Mouse (Mus musculus): ENCODE results near the gene Hacd3. TPM values are rescaled to one million over a fixed set of nuclear protein-coding genes. Genes with fewer than 3 reads are reported as not detected.

Gene Hacd3
- polyA plus RNA-seq, 1 experiment from 2014 or later = 108 TPM

DNA sequence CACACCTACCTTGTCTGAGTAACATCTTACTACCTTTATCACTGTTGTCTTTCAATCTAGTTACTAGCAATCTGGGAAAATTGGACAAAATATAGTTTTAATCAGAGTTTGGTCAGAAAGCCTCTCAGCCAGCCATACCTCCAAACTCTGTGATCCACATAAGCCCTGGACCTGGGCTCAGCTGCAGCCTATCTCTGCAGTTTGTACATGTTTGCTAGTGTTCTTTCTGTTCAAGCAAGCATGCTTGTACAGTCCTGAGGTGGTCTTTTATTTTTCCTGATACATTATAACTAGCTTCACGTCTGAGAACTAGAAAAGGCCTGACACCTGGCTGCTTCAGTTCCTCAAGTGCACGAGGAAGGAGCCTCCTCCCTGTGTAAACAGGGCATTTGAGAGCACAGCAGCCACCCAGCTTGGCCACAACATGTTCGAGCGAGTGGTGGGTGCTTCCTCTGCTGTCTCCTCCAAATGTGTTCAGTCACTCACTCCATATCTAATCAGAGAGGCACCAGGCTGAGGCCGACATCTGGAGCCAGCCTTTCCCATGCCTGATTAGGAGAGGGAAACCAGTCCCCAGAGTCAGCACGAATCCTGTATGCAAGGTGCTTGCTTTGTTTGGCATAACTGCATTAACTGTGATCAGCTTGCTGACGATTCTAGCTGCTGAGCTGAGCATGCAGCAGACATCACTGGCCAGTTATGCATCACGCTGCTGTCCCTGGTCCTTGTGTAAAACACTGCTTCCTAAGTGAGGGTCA, 36.3 kb downstream of the Hacd3 start:
- Histone ChIP-seq H3K9me3 (no peaks in the 10 kb centered on the region), H3K36me3 (peaks cover 91% of the 10 kb centered on the region), H3K4me1 (no peaks in the 10 kb centered on the region), H3K27ac (no peak overlapping the region), H3K4me3 (no peak overlapping the region), H3K9ac (no peak overlapping the region), H3K4me2 (replicated peaks) (no peak overlapping the region), H3K27me3 (no peaks in the 10 kb centered on the region)
- WGBS = 81% methylated on average over 8 of the region's 8 CpGs
- no peak for ATAC-seq (ENCODE audit: insufficient number of reproducible peaks, insufficient read depth, low FRiP score, low TSS enrichment)

DNA sequence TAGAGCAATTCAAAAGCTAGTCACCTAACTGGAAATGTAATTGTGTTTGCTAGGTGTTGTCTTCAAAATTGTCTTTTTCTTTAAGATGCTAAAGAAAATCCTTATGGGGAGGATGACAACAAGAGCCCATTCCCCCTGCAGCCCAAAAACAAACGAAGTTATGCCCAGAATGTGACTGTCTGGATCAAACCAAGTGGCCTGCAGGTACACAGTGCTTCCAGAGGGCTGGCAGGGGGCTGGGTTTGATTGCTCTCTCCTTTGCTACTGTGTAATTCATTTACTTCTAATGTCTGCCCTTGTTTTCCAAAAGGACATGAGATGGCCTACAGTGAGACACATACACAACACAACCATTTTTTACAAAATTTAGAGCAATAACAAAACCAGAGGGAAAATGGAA, 39.6 kb downstream of the Hacd3 start:
- no peak overlapping the region for H3K9ac ChIP-seq
- peaks cover 95% of the 10 kb centered on the region for H3K36me3 ChIP-seq
- H3K27ac ChIP-seq = no peak overlapping the region
- no peak overlapping the region for H3K4me2 ChIP-seq (replicated peaks)
- no peak for ATAC-seq (ENCODE audit: insufficient number of reproducible peaks, insufficient read depth, low FRiP score, low TSS enrichment)
- no peak overlapping the region for H3K4me3 ChIP-seq
- no peaks in the 10 kb centered on the region for H3K4me1 ChIP-seq
- WGBS = 76% methylated on average over 1 of the region's 1 CpGs
- H3K9me3 ChIP-seq = no peaks in the 10 kb centered on the region
- no peaks in the 10 kb centered on the region for H3K27me3 ChIP-seq

DNA sequence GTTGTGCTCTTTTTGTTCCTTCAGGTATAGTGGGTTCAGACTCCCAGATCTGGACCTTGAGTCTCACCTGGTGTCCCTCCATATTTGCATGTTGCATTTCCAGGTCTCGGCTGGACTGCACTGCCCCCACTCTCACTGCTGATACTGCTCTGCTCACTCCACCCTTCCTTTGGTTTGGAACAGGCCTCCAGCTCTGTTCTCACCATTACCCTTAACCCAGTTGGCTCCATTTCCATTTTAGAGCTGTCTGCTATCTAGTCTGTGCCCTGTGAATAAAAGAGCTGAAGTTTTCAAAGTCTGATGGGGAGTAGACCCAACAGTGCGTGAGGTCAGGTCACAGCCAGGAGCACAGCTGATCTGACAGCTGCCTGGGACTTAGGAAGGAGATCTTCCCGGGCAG, 40.9 kb downstream of the Hacd3 start:
- no peaks in the 10 kb centered on the region for H3K4me1 ChIP-seq
- no peaks in the 10 kb centered on the region for H3K27me3 ChIP-seq
- H3K9ac ChIP-seq = no peak overlapping the region
- peaks cover 96% of the 10 kb centered on the region for H3K36me3 ChIP-seq
- H3K4me3 ChIP-seq = no peak overlapping the region
- H3K27ac ChIP-seq = no peak overlapping the region
- ATAC-seq (ENCODE audit: insufficient number of reproducible peaks, insufficient read depth, low FRiP score, low TSS enrichment) = no peak
- H3K9me3 ChIP-seq = no peaks in the 10 kb centered on the region
- H3K4me2 ChIP-seq (replicated peaks) = no peak overlapping the region
- 80% methylated on average over 3 of the region's 3 CpGs for WGBS

DNA sequence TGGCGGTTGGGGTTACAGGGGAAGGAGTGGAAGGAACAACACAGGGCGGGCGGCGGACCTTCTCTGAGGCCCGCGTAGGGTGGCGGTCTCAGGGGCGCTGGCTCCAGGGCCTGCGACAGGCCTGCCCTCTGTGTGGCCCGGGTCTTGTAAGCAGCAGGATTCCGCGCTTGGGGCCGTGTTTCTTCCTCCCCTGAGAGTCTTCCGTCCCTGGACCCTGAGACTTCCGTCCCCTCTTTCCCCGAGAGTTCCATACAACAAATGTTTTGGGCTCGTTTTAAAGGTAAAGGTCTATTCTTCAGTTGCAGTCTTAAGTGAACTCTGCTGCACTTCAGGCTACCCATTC, 60.5 kb downstream of the Hacd3 start:
- Histone ChIP-seq H3K27ac (peak overlapping the region; percentile 85), H3K4me1 (peaks cover 19% of the 10 kb centered on the region), H3K9me3 (no peaks in the 10 kb centered on the region), H3K9ac (peak overlapping the region; percentile 87), H3K36me3 (peaks cover 23% of the 10 kb centered on the region), H3K4me2 (replicated peaks) (peak overlapping the region; percentile 66), H3K27me3 (no peaks in the 10 kb centered on the region), H3K4me3 (peak overlapping the region; percentile 75)
- WGBS = under 1% methylated on average over 17 of the region's 17 CpGs
- peak; percentile 62 for ATAC-seq (ENCODE audit: insufficient number of reproducible peaks, insufficient read depth, low FRiP score, low TSS enrichment)

DNA sequence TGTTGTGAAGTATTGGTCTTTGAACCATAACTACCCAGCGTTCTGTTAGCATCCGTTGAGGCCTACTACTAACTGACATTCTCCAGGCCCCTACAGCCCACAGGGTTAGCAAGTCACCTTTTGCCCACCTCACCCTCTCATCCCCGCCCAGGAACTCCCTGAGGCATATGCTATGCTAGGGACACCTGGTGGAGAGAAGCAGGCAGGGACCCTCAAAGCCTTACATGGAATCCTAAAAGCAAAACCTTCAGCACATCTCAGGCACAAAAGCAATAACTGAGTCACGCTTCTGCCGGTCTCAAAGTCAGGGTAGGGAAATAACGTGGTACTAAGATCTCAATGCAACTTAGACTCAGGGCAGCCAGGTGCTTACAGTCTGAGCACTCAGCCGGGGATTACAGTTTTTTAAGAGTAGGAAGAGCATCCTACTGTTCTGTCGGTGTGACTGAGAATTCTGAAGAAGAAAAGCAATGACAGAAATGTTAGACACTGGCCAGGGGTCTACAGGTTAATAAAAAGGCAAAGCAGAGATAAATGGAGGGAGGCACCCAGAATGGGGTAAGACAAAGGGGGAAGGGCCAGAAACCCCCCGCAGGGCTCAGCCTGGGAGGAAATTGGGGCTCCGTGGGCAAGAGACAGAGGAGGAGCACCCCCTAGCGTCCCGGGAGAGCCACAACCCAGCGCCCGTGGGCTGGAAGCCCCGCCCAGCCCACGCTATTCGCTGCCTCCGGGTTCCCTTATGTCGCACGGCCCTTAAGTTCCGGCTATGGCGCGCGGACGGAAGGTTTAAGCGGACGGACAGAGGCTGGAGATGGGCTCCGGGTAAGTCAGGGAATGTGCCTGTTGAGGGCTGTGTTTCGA, 61.1 kb downstream of the Hacd3 start, which contains the start of gene Ints14:
Ints14 (plus strand) TSS at position 789 of the 861 bp plus-strand sequence.
- H3K9me3 ChIP-seq = no peaks in the 10 kb centered on the region
- peak within 1 kb of the TSS; percentile 66 for H3K4me2 ChIP-seq (replicated peaks)
- 5% methylated on average over 29 of the region's 29 CpGs for WGBS
- peaks cover 19% of the 10 kb centered on the region for H3K4me1 ChIP-seq
- peak within 1 kb of the TSS; percentile 85 for H3K27ac ChIP-seq
- H3K36me3 ChIP-seq = peaks cover 17% of the 10 kb centered on the region
- no peaks in the 10 kb centered on the region for H3K27me3 ChIP-seq
- H3K9ac ChIP-seq = peak within 1 kb of the TSS; percentile 87
- ATAC-seq (ENCODE audit: insufficient number of reproducible peaks, insufficient read depth, low FRiP score, low TSS enrichment) = peak; percentile 91
- H3K4me3 ChIP-seq = peak within 1 kb of the TSS; percentile 75

DNA sequence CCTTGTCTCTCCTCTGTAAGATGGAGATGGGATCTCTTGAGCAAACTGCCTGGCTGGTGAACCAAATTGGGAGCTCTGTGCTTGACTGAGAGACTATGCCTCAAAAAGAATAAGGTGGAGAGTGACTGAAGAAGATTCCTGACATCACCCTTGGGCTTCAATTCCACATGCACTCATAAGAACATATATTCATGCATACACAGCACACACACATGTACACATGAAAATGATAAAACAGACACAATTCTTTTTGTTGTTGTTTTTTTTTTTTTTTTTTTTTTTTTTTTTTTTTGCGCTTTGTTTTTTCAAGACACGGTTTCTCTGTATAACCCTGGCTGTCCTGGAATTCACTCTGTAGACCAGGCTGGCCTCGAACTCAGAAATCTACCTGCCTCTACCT, 64.2 kb downstream of the Hacd3 start:
- no peak for ATAC-seq (ENCODE audit: insufficient number of reproducible peaks, insufficient read depth, low FRiP score, low TSS enrichment)

DNA sequence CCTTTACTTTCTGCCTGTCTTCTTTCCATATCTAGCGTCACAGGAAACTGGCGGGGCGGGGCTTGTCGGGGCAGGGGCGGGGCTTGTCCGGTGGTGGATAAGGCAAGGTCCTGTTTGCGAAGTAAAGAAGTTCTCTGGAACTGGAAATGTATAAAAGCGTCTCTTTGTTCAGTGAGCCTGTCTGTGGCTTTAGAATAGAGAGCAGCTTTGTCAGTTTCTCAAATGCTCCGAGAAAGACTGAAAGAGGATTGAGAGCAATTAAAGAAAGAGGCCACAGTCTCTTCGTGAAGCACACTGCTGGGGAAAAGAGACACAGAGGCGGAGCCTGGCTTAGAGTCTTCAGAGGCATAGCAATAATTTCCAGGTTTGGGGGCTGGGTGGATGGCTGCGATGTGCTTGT, 65.2 kb downstream of the Hacd3 start:
- H3K36me3 ChIP-seq = no peaks in the 10 kb centered on the region

More for the DNA sequence above, 64.2 kb downstream of the Hacd3 start:
- no peak overlapping the region for H3K4me3 ChIP-seq
- H3K4me1 ChIP-seq = peaks cover 19% of the 10 kb centered on the region
- WGBS = 84% methylated on average over 3 of the region's 3 CpGs
- H3K36me3 ChIP-seq = no peaks in the 10 kb centered on the region
- no peak overlapping the region for H3K9ac ChIP-seq
- no peak overlapping the region for H3K4me2 ChIP-seq (replicated peaks)
- no peak overlapping the region for H3K27ac ChIP-seq
- H3K9me3 ChIP-seq = no peaks in the 10 kb centered on the region
- peaks cover 5% of the 10 kb centered on the region for H3K27me3 ChIP-seq

DNA sequence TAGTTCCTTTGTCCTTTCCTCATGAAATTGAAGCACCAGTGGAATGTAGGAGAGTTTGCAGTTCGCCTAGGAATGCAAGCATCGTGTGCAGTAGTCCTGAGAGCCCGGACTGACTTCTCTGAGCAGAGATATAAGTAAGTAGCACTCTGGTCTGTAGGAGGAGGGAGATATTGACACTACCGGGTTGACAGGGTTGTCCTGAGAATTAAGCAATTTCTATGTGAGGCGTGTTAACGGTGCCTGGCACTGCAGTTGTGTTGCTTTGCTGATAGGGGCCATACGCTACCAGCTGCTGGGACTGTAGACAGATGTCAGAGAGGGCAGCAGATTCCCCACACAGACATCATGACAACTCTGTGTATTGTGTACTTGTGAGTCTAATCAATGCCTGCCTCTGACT, 68.3 kb downstream of the Hacd3 start:
- WGBS = 76% methylated on average over 7 of the region's 7 CpGs
- Histone ChIP-seq H3K9me3 (no peaks in the 10 kb centered on the region), H3K4me3 (no peak overlapping the region), H3K4me2 (replicated peaks) (no peak overlapping the region), H3K36me3 (no peaks in the 10 kb centered on the region), H3K27ac (no peak overlapping the region), H3K4me1 (0 out of 2 replicates have a peak, but pooled peaks cover 6% of the 10 kb centered on the region), H3K9ac (no peak overlapping the region), H3K27me3 (peaks cover 22% of the 10 kb centered on the region)
- no peak for ATAC-seq (ENCODE audit: insufficient number of reproducible peaks, insufficient read depth, low FRiP score, low TSS enrichment)

More for the DNA sequence above, 65.2 kb downstream of the Hacd3 start:
- no peak for ATAC-seq (ENCODE audit: insufficient number of reproducible peaks, insufficient read depth, low FRiP score, low TSS enrichment)
- WGBS = 12% methylated on average over 12 of the region's 12 CpGs
- H3K27me3 ChIP-seq = peaks cover 9% of the 10 kb centered on the region
- peaks cover 13% of the 10 kb centered on the region; the same call in 1 of the 2 replicates for H3K4me1 ChIP-seq
- H3K27ac ChIP-seq = no peak overlapping the region
- H3K4me2 ChIP-seq (replicated peaks) = peak overlapping the region; percentile 26
- no peak overlapping the region for H3K4me3 ChIP-seq
- no peaks in the 10 kb centered on the region for H3K9me3 ChIP-seq
- H3K9ac ChIP-seq = no peak overlapping the region

DNA sequence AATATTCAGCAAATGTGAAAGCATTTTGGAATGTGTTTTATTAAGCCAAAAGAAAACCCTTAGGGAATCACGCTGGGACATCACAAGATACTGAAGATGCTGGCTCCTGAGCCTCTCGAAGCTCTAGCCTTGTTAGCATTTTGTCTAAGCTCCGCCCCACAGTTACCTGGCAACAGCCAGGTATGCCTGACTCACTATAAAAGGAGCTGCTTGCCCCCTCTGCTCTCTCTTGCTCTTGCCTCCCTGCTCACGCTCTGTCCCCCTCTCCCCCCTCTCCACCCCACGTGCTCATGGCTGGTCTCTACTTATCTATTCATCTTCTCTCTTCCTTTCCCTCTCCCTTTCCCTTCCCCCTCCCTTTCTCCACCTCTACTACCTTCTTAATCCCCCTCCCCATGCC, 69.4 kb downstream of the Hacd3 start:
- no peak overlapping the region for H3K9ac ChIP-seq
- H3K9me3 ChIP-seq = no peaks in the 10 kb centered on the region
- peaks cover 26% of the 10 kb centered on the region for H3K27me3 ChIP-seq
- no peak overlapping the region for H3K4me3 ChIP-seq
- 12% methylated on average over 5 of the region's 5 CpGs for WGBS
- 0 out of 2 replicates have a peak, but pooled peaks cover 6% of the 10 kb centered on the region for H3K4me1 ChIP-seq
- no peak overlapping the region for H3K4me2 ChIP-seq (replicated peaks)
- ATAC-seq (ENCODE audit: insufficient number of reproducible peaks, insufficient read depth, low FRiP score, low TSS enrichment) = no peak
- no peak overlapping the region for H3K27ac ChIP-seq
- no peaks in the 10 kb centered on the region for H3K36me3 ChIP-seq

DNA sequence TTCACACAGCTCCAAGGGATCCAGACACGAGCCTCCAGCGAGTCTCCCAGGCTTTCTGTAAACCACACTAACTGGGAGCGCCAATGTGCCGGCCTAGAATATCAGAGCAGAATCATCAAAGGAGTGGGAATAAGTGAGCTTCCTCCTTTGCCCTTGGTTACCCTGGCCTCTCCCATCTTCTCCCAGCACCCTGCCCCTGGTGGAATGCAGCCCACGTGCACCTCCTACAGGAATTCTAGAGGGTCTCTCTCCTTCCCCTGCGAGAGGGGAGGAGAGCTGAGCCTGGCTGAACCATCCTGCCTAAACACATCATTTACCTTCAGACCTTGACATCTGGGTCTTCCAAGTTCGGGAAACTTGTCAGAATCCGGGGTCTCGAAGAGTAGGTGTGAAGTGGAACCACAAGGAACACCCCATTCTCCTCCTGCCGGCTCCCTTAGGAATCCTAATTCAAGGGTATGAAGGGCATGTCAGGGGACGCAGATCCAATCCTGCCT, 70.3 kb downstream of the Hacd3 start, which contains the start of gene Slc24a1:
Slc24a1 (minus strand) TSS at position 447 of the 497 bp plus-strand sequence.
- WGBS = 36% methylated on average over 11 of the region's 11 CpGs
- H3K4me3 ChIP-seq = no peak within 1 kb of the TSS
- H3K27ac ChIP-seq = no peak within 1 kb of the TSS
- no peak within 1 kb of the TSS for H3K4me2 ChIP-seq (replicated peaks)
- H3K9ac ChIP-seq = no peak within 1 kb of the TSS
- H3K4me1 ChIP-seq = 0 out of 2 replicates have a peak, but pooled peaks cover under 1% of the 10 kb centered on the region
- peaks cover 26% of the 10 kb centered on the region for H3K27me3 ChIP-seq
- H3K36me3 ChIP-seq = no peaks in the 10 kb centered on the region
- no peaks in the 10 kb centered on the region for H3K9me3 ChIP-seq
- ATAC-seq (ENCODE audit: insufficient number of reproducible peaks, insufficient read depth, low FRiP score, low TSS enrichment) = no peak

DNA sequence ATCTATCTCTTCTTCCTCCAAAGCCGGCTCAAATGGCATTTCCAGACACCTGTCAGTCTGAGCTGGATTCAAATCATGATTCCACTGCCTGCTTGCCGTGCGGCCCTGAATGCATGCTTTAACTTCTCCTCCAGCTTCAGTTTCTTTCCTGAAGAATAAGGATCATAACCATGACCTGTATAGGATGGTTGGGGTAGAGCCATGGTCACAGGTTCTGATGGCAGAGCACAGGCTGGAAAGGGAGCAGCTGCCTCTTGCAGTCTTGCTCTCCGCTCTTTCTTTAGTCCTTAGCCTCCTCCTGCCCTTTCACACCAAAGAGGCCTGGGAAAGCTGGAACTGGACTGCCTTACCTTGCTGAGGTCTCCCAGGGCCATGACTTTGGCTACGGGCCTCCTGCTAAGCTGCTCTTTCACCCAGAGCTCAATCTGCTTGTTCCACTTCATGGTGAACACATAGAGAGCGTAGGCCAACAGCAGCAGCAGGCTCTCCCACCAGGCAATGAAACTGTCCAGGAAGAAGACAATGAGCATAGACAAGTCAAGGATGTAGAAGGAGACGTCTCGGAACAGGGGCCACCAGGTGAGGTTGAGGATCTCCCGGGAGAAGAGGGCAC, 73.9 kb downstream of the Hacd3 start:
- Histone ChIP-seq H3K9ac (no peak overlapping the region), H3K27ac (no peak overlapping the region), H3K4me3 (no peak overlapping the region), H3K36me3 (no peaks in the 10 kb centered on the region), H3K4me1 (no peaks in the 10 kb centered on the region), H3K9me3 (no peaks in the 10 kb centered on the region), H3K27me3 (peaks cover 36% of the 10 kb centered on the region), H3K4me2 (replicated peaks) (no peak overlapping the region)
- ATAC-seq (ENCODE audit: insufficient number of reproducible peaks, insufficient read depth, low FRiP score, low TSS enrichment) = no peak
- 87% methylated on average over 9 of the region's 9 CpGs for WGBS

Data from embryonic facial prominence, embryonic 12.5 days (tissue).